Mouse (Mus musculus): ENCODE results near the gene Slc38a4.

GRCm38 (mm10) chr15:97055794-97056193 is at the start of gene Slc38a4:
- TF ChIP-seq CTCF (IDR thresholded peaks at IDR 0.05; ENCODE audit: low read depth, low read length): no peak
- TF ChIP-seq POLR2A (IDR thresholded peaks at IDR 0.05; ENCODE audit: extremely low read depth, insufficient read depth, low read length): no peak
